Mouse (Mus musculus): Measurements from ENCODE around the gene Igf2.

GRCm38 (mm10) chr7:142660651-142660945, 6.0 kb downstream of the Igf2 start:
- TF ChIP-seq POLR2A (IDR thresholded peaks at IDR 0.05; ENCODE audit: borderline replicate concordance, extremely low read depth, low read depth, low read length), result no peak
- no peak for TF ChIP-seq CTCF (IDR thresholded peaks at IDR 0.05; ENCODE audit: insufficient read depth, low read length)

All from lung, adult 2 months (tissue).